Mouse (Mus musculus) telencephalon, adult 2 months (tissue): ENCODE results near the gene Apba2.

Experiments used
- DNase-seq: peaks from one replicate; pipeline ENCODE4 v3.0.0-alpha.2; 2011; ENCODE audit warnings: low read depth, low spot score

The Apba2 gene

GRCm38 (mm10) chr7:64586571-64586970 is 85.1 kb downstream of the Apba2 start:
- DNase-seq = no peak

- no peak for DNase-seq
These were observed 87.3 kb downstream of the Apba2 start for GRCm38 (mm10) chr7:64588636-64589389.

GRCm38 (mm10) chr7:64595256-64595655 is 93.8 kb downstream of the Apba2 start:
- no peak for DNase-seq

DNA sequence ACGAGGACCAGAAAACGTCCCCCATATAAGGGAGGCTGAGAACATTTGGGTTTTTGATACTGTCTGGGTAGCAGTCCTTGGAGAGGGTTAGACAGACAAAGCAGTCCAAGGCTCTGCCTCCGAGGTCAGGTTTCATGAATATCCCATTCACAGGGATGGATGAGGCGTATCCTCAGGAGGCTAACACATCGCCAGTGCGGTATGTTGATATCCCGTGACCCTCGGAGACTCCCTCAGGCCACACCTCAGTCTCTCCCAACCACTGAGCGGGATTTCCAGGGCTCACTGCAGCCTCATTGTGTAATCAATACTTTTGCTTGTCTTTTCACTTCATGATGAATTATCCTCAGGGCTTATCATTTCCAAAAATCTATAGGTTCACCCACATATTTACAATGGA is 95.1 kb downstream of the Apba2 start:
- no peak for DNase-seq

DNA sequence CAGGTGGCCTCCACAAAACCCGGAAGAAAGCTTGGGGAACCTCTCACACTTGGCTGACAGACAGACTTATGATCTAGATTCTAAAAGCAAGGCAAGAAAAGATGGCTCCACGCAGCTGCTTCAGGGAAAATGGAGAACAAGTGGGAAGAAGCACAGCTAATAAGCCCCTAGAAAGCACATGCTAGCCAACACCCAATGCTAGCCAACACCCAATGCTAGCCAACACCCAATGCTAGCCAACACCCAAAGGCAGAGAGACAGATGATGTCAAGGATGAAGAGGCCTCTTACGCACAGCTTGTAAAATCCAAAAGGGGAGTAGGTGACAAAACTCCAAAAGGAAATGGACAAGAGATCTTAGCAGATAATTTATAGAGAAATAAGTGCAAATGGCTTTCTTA is 108.4 kb downstream of the Apba2 start:
- DNase-seq = no peak

- no peak for DNase-seq
These were observed 109.4 kb downstream of the Apba2 start for GRCm38 (mm10) chr7:64610875-64611274.

GRCm38 (mm10) chr7:64619261-64619660 is 117.8 kb downstream of the Apba2 start:
- DNase-seq = no peak

- DNase-seq = no peak
These were observed 125.0 kb downstream of the Apba2 start for GRCm38 (mm10) chr7:64626494-64626893.

- no peak for DNase-seq
These were observed 126.6 kb downstream of the Apba2 start for GRCm38 (mm10) chr7:64627972-64628655.

- DNase-seq = no peak
These were observed 129.2 kb downstream of the Apba2 start for GRCm38 (mm10) chr7:64630697-64631096.

- DNase-seq = no peak
These were observed 129.6 kb downstream of the Apba2 start for GRCm38 (mm10) chr7:64631131-64631530.

DNA sequence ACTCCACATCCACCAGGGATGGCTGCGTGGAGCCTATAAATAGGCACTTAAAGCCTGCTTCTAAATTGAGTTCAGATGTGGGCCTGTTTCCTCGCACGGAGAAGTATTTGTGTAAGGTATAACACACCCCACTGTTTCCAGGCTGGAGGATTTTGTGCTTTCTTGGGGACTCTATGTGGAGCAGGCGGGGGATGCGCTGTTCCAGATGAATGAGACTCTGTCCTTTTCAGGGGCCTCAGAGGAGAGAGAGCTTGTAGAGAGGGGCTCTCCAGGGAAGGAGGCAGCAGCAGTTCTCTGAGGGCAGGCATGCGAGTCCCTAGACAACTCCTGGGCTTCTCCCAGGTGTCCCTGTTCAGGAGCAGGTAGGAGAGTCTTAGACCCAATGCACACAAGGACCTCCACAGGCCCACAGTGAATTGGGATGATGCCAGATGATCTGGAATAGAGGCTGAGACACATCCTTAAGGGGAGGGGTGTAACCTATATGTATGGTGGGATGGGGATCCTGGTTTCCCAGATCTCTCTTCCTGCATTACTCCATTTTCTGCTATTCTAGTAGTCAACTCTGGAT is 130.4 kb downstream of the Apba2 start:
- peak; percentile 88 for DNase-seq

DNA sequence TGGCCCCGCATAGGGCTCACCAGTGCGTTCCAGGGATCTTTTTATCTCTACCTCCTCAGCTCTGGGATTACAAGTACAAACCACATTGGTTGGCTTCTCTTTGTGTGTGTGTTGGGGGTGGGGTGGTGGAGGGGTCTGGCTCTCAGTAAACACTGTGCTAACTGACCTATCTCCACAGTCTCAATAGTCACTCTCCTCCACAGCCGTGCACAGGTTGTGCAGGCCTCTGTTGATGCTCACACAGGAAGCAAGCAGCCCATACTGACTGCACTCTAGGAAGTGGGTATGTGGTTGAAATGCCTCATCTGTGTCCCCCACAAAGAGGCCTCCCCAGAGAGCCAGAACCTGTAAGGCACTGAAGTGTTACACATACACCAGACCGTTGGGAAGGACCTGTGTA is 131.7 kb downstream of the Apba2 start:
- DNase-seq = no peak

GRCm38 (mm10) chr7:64633916-64634315 is 132.4 kb downstream of the Apba2 start:
- DNase-seq = no peak

- no peak for DNase-seq
These were observed 133.0 kb downstream of the Apba2 start for GRCm38 (mm10) chr7:64634482-64634881.

- no peak for DNase-seq
These were observed 137.4 kb downstream of the Apba2 start for GRCm38 (mm10) chr7:64638922-64639321.

DNA sequence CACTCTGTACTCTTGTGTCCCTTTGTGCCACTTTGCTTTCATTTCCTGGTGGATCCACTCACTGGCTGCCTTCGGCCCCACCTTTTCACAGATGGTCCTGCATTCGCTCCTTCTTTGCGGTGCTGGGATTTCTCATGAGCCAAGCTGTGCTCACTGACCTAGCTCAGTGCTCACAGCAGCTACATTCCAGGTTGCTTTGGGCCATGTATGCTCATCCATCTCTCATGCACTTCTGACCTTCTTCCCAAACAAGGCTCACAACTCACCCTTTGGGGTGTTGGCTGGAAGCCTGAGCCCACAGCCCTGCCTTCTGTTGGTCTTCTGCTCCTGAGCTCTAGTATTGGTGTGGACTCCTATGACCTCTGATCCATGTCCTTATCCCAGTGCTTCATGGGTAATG is 139.1 kb downstream of the Apba2 start:
- no peak for DNase-seq

GRCm38 (mm10) chr7:64642903-64643302 is 141.4 kb downstream of the Apba2 start:
- no peak for DNase-seq

DNA sequence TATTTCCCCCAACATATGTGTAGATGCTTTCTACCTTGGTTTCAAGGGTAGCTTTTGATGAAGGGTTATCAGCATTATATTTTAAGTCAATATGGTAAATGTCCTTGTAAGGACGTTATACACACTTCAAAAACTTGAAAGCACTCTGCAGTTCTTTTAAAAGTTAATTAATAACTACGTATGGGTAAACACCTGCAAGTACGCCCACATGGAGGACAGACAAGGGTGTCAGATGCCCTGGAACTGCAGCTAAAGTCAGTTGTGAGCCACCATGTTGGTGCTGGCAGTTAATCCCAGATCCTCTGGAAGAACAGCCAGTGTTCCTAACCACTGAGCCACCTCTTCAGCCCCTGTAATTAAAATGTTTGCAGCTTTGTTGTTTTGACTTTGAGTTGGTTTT is 144.0 kb downstream of the Apba2 start:
- DNase-seq = no peak

- DNase-seq = no peak
These were observed 144.5 kb downstream of the Apba2 start for GRCm38 (mm10) chr7:64646046-64646445.

DNA sequence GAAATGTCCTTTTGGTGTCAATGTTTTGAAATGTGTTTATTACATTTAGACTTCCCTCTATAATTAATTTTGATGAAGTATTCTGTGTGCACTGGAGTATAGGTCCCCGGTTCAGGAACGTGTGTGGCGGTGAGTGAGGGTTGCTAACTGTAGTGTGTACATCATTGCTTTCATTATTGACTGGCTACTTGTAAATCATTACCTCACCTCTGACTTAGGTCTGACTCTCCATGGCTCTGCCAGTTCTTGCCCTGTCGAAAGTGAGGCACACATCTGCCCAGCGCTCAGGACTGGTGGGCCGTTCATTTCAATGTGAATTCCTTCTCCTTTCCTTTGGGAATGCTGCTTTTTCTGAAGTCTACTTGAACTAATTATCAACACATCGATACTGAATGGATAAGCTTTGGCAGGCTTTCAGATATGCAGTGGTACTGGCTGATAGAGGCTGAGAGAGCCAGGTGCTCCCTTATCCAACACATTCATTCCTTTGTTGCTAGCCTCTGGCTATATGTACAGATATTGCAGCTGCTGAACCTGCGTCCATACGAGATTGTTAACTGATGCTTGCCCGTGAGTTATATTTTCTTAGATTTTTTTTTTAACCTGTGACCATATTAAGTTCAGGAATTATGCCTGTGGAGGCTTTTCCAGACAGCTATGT is 147.6 kb downstream of the Apba2 start:
- DNase-seq = no peak

DNA sequence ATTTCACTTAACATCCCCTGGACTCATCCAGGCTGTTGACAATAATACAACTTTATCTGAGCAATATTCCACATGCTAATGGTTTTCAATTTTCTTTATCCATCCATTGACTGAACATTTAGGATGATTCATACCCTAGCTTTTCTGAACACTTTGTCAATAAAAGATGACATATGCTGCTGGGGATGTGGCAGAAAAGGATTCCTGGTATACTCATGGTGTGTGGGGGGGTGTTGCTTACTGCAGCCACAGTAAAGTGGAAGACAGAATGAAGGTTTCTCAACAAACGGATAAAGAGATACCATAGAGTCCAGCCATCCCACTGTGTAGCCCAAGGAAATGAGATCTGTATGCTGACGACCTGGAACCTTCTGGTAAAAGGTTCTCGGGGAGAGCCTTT is 150.5 kb downstream of the Apba2 start:
- DNase-seq = no peak
